Mouse (Mus musculus) lung, postnatal 4 days (tissue): ENCODE results near the gene Gm28051.

Experiments used
- DNase-seq, 2 experiments: peaks; one replicate each; pipeline ENCODE4 v3.0.0; 2021

Gm28051 gene

GRCm38 (mm10) chr12:102742056-102742455, 15.5 kb downstream of the Gm28051 start:
- DNase-seq = no peak

GRCm38 (mm10) chr12:102740285-102740684, 17.3 kb downstream of the Gm28051 start:
- DNase-seq = no peak

GRCm38 (mm10) chr12:102739096-102739495, 18.5 kb downstream of the Gm28051 start:
- no peak for DNase-seq

- peak; percentile 66 to 77 for DNase-seq
Measured at GRCm38 (mm10) chr12:102733381-102733780, 24.2 kb downstream of the Gm28051 start.

- DNase-seq = no peak
Measured at GRCm38 (mm10) chr12:102730798-102731619, 26.6 kb downstream of the Gm28051 start.

GRCm38 (mm10) chr12:102729855-102730797, 27.4 kb downstream of the Gm28051 start:
- peak; percentile 75 to 79 for DNase-seq

- no peak for DNase-seq
Measured at GRCm38 (mm10) chr12:102725761-102726175, 31.8 kb downstream of the Gm28051 start.

- no peak for DNase-seq
Measured at GRCm38 (mm10) chr12:102725146-102725545, 32.4 kb downstream of the Gm28051 start.

GRCm38 (mm10) chr12:102723861-102724260, 33.7 kb downstream of the Gm28051 start:
- DNase-seq = no peak

GRCm38 (mm10) chr12:102722966-102723365, 34.6 kb downstream of the Gm28051 start:
- no peak for DNase-seq

- DNase-seq = no peak
Measured at GRCm38 (mm10) chr12:102722451-102722850, 35.1 kb downstream of the Gm28051 start.

GRCm38 (mm10) chr12:102719552-102720315, 37.8 kb downstream of the Gm28051 start:
- DNase-seq = peak in 1 of 2 experiments; percentile 54

GRCm38 (mm10) chr12:102714654-102715395, 42.7 kb downstream of the Gm28051 start:
- no peak for DNase-seq

- no peak for DNase-seq
Measured at GRCm38 (mm10) chr12:102714116-102714515, 43.4 kb downstream of the Gm28051 start.

- DNase-seq = no peak
Measured at GRCm38 (mm10) chr12:102713153-102713865, 44.3 kb downstream of the Gm28051 start.

GRCm38 (mm10) chr12:102710851-102711375, 46.7 kb downstream of the Gm28051 start:
- no peak for DNase-seq

GRCm38 (mm10) chr12:102709896-102710295, 47.7 kb downstream of the Gm28051 start:
- no peak for DNase-seq

GRCm38 (mm10) chr12:102708220-102708619, 49.3 kb downstream of the Gm28051 start:
- DNase-seq = no peak

GRCm38 (mm10) chr12:102706833-102707463, 50.6 kb downstream of the Gm28051 start:
- no peak for DNase-seq

GRCm38 (mm10) chr12:102705906-102706640, 51.5 kb downstream of the Gm28051 start:
- no peak for DNase-seq
